Mouse (Mus musculus) cerebellum, postnatal 10 days (tissue): ENCODE data around the gene Slc4a5.
A peak's percentile ranks its signal among the peaks of the same experiment; 100 is the strongest.
"Not testable (repeated sequence)": the region's sequence is repeated elsewhere in the genome, so short reads cannot be mapped to it uniquely, and the experiment has no call there.

Experiments
- DNase-seq, 2 experiments: peaks; one replicate each; pipeline ENCODE4 v3.0.0; 2021; ENCODE audit warnings: mixed read lengths in 2 of 2

The Slc4a5 gene

GRCm38 (mm10) chr6:83312021-83312420, 92.4 kb downstream of the Slc4a5 start:
- DNase-seq, result no peak

GRCm38 (mm10) chr6:83312514-83312913, 92.9 kb downstream of the Slc4a5 start:
- DNase-seq, result no peak

GRCm38 (mm10) chr6:83315293-83315692, 95.7 kb downstream of the Slc4a5 start:
- DNase-seq, result no peak

- DNase-seq, result peak in 1 of 2 experiments; percentile 17
Observed at GRCm38 (mm10) chr6:83316022-83316421, 96.4 kb downstream of the Slc4a5 start.

GRCm38 (mm10) chr6:83317108-83317741, 97.6 kb downstream of the Slc4a5 start:
- DNase-seq, result peak; percentile 97 to 98

GRCm38 (mm10) chr6:83321927-83322326, 102.3 kb downstream of the Slc4a5 start:
- DNase-seq, result no peak

GRCm38 (mm10) chr6:83322794-83323193, 103.2 kb downstream of the Slc4a5 start:
- no peak for DNase-seq

GRCm38 (mm10) chr6:83323652-83324419, 104.2 kb downstream of the Slc4a5 start:
- no peak for DNase-seq

GRCm38 (mm10) chr6:83325525-83326393, 106.1 kb downstream of the Slc4a5 start, which contains the start of the genes Mthfd2 and Mob1a:
Gene Mthfd2, minus strand, starts transcription at chr6:83325908.
Gene Mob1a, plus strand, starts transcription at chr6:83326016.
- DNase-seq, result peak; percentile 96 to 97

GRCm38 (mm10) chr6:83326394-83326736, 106.7 kb downstream of the Slc4a5 start:
- DNase-seq, result no peak

- no peak for DNase-seq
Observed at GRCm38 (mm10) chr6:83326761-83327160, 107.1 kb downstream of the Slc4a5 start.

GRCm38 (mm10) chr6:83327591-83328190, 108.1 kb downstream of the Slc4a5 start:
- DNase-seq, result no peak

GRCm38 (mm10) chr6:83341387-83341786, 121.8 kb downstream of the Slc4a5 start:
- peak; percentile 60 to 71 for DNase-seq

- peak in 1 of 2 experiments; percentile 50 for DNase-seq
Observed at GRCm38 (mm10) chr6:83342957-83343356, 123.3 kb downstream of the Slc4a5 start.

- not testable (repeated sequence) for DNase-seq
Observed at GRCm38 (mm10) chr6:83345285-83345684, 125.7 kb downstream of the Slc4a5 start.

GRCm38 (mm10) chr6:83347916-83348315, 128.3 kb downstream of the Slc4a5 start:
- DNase-seq, result no peak

GRCm38 (mm10) chr6:83348873-83349272, 129.2 kb downstream of the Slc4a5 start, which contains the start of gene Bola3:
Gene Bola3, plus strand, starts transcription at chr6:83349147.
- DNase-seq, result no peak

- peak; percentile 97 to 98 for DNase-seq
Observed at GRCm38 (mm10) chr6:83349274-83349958, 129.8 kb downstream of the Slc4a5 start.

- no peak for DNase-seq
Observed at GRCm38 (mm10) chr6:83350172-83350571, 130.5 kb downstream of the Slc4a5 start.

- DNase-seq, result no peak
Observed at GRCm38 (mm10) chr6:83350851-83351405, 131.3 kb downstream of the Slc4a5 start.

- no peak for DNase-seq
Observed at GRCm38 (mm10) chr6:83351490-83352160, 132.0 kb downstream of the Slc4a5 start.
